Mouse (Mus musculus) midbrain, embryonic 15.5 days (tissue): ENCODE data around the gene Cbx5. TPM values are rescaled to one million over a fixed set of nuclear protein-coding genes. Genes with fewer than 3 reads are reported as not detected.
A peak's percentile ranks its signal among the peaks of the same experiment; 100 is the strongest.
"Not testable (repeated sequence)": the region's sequence is repeated elsewhere in the genome, so short reads cannot be mapped to it uniquely, and the experiment has no call there.

ENCODE experiments used
- ATAC-seq: fragments of 200-750 bp; cut with Nextera tagmentation; replicated peaks from 2 replicates; pipeline ENCODE4 v1.8.0; 2017; ENCODE audit warnings: moderate TSS enrichment
- H3K27ac ChIP-seq: fragments of 300-500 bp; sonication (generic); 2 replicates; pipeline ENCODE4 v1.5.1; 2015; ENCODE audit warnings: mild to moderate bottlenecking, inconsistent platforms
- H3K27me3 ChIP-seq: fragments of 300-500 bp; sonication (generic); replicated peaks from 2 replicates; pipeline ENCODE4 v1.6.1; 2015; ENCODE audit warnings: inconsistent platforms
- H3K36me3 ChIP-seq: fragments of 300-500 bp; sonication (generic); replicated peaks from 2 replicates; pipeline ENCODE4 v1.6.1; 2015; ENCODE audit warnings: inconsistent platforms
- H3K4me1 ChIP-seq: fragments of 300-500 bp; sonication (generic); 2 replicates; pipeline ENCODE4 v1.6.1; 2015; ENCODE audit warnings: inconsistent platforms
- H3K4me2 ChIP-seq: fragments of 300-500 bp; sonication (generic); 2 replicates; pipeline ENCODE4 v1.6.1; 2015; ENCODE audit warnings: inconsistent platforms, mild to moderate bottlenecking, moderate library complexity
- H3K4me3 ChIP-seq: fragments of 300-500 bp; sonication (generic); 2 replicates; pipeline ENCODE4 v1.5.1; 2015; ENCODE audit warnings: mild to moderate bottlenecking, inconsistent platforms
- H3K9ac ChIP-seq: fragments of 300-500 bp; sonication (generic); 2 replicates; pipeline ENCODE4 v1.6.1; 2015; ENCODE audit warnings: mild to moderate bottlenecking, inconsistent platforms
- H3K9me3 ChIP-seq: fragments of 300-500 bp; sonication (generic); 2 replicates; pipeline ENCODE4 v1.6.1; 2016; ENCODE audit warnings: inconsistent platforms
- WGBS: fragments of 180-500 bp; shearing (Covaris S2); methylation state at CpG from one replicate; pipeline ENCODE4 v1.1.7; 2015; ENCODE audit warnings: mixed read lengths; 5-methylcytosine and 5-hydroxymethylcytosine counted together
- polyA plus RNA-seq: library from polyadenylated mRNA; unstranded; fragments of >200 nt; fragmentation: Nextera tagmentation; extraction: Ambion mirVana; gene quantifications from 2 replicates; pipeline ENCODE4 v1.2.1, GENCODE M21; 2015

Gene Cbx5
- polyA plus RNA-seq, 1 experiment from 2014 or later, result 153 TPM

- no peak overlapping the region for H3K9ac ChIP-seq
- H3K4me3 ChIP-seq, result no peak overlapping the region
- H3K4me1 ChIP-seq, result peaks cover 9% of the 10 kb centered on the region
- no peak overlapping the region for H3K27ac ChIP-seq
- H3K9me3 ChIP-seq, result no peaks in the 10 kb centered on the region
- H3K36me3 ChIP-seq, result peaks cover 46% of the 10 kb centered on the region
- H3K27me3 ChIP-seq, result no peaks in the 10 kb centered on the region
- 85% methylated on average over 28 of the region's 28 CpGs for WGBS
- H3K4me2 ChIP-seq, result no peak overlapping the region
- 0 out of 2 replicates have a peak, but pooled peaks have one; percentile 12 for ATAC-seq
Observed at GRCm38 (mm10) chr15:103248401-103249313, 9.0 kb upstream of the Cbx5 start.

GRCm38 (mm10) chr15:103247782-103248400, 8.3 kb upstream of the Cbx5 start:
- Histone ChIP-seq H3K4me2 (no peak overlapping the region), H3K4me1 (peaks cover 17% of the 10 kb centered on the region), H3K27me3 (no peaks in the 10 kb centered on the region), H3K4me3 (no peak overlapping the region), H3K9me3 (no peaks in the 10 kb centered on the region), H3K9ac (no peak overlapping the region), H3K27ac (no peak overlapping the region), H3K36me3 (peaks cover 51% of the 10 kb centered on the region)
- no peak for ATAC-seq

- peaks cover 24% of the 10 kb centered on the region for H3K4me1 ChIP-seq
- H3K9me3 ChIP-seq, result no peaks in the 10 kb centered on the region
- no peak overlapping the region for H3K27ac ChIP-seq
- ATAC-seq, result no peak
- H3K27me3 ChIP-seq, result no peaks in the 10 kb centered on the region
- H3K4me3 ChIP-seq, result no peak overlapping the region
- WGBS, result 92% methylated on average over 9 of the region's 9 CpGs
- H3K9ac ChIP-seq, result no peak overlapping the region
- H3K4me2 ChIP-seq, result no peak overlapping the region
- peaks cover 58% of the 10 kb centered on the region for H3K36me3 ChIP-seq
Observed at GRCm38 (mm10) chr15:103247078-103247781, 7.6 kb upstream of the Cbx5 start.

- Histone ChIP-seq H3K27ac (no peak overlapping the region), H3K4me2 (no peak overlapping the region), H3K9me3 (no peaks in the 10 kb centered on the region), H3K9ac (no peak overlapping the region), H3K36me3 (peaks cover 60% of the 10 kb centered on the region), H3K27me3 (no peaks in the 10 kb centered on the region), H3K4me1 (peaks cover 34% of the 10 kb centered on the region), H3K4me3 (no peak overlapping the region)
- WGBS, result 80% methylated on average over 6 of the region's 6 CpGs
- ATAC-seq, result no peak
Observed at GRCm38 (mm10) chr15:103245616-103246015, 6.0 kb upstream of the Cbx5 start.

GRCm38 (mm10) chr15:103242885-103243284, 3.3 kb upstream of the Cbx5 start:
- ATAC-seq, result no peak
- peak overlapping the region; percentile 59; the same call in 1 of the 2 replicates for H3K4me3 ChIP-seq
- H3K4me1 ChIP-seq, result peaks cover 46% of the 10 kb centered on the region
- H3K27me3 ChIP-seq, result no peaks in the 10 kb centered on the region
- no peaks in the 10 kb centered on the region for H3K9me3 ChIP-seq
- no peak overlapping the region for H3K9ac ChIP-seq
- no peak overlapping the region for H3K27ac ChIP-seq
- H3K4me2 ChIP-seq, result peak overlapping the region; percentile 75
- 75% methylated on average over 8 of the region's 8 CpGs for WGBS
- peaks cover 46% of the 10 kb centered on the region for H3K36me3 ChIP-seq

- Histone ChIP-seq H3K4me1 (peaks cover 49% of the 10 kb centered on the region), H3K9ac (peak overlapping the region; percentile 64)
- 13% methylated on average over 12 of the region's 12 CpGs for WGBS
Observed at GRCm38 (mm10) chr15:103241071-103242018, 1.7 kb upstream of the Cbx5 start.

GRCm38 (mm10) chr15:103240160-103241028, 778 bp upstream of the Cbx5 start, which contains the start of gene Hnrnpa1:
TSS of gene Hnrnpa1 (plus strand) at chr15:103240432.
- Histone ChIP-seq H3K4me1 (peaks cover 46% of the 10 kb centered on the region), H3K4me3 (peak within 1 kb of the TSS; percentile 59), H3K9me3 (no peaks in the 10 kb centered on the region), H3K4me2 (peak within 1 kb of the TSS; percentile 76), H3K36me3 (peaks cover 23% of the 10 kb centered on the region), H3K27me3 (no peaks in the 10 kb centered on the region), H3K9ac (peak within 1 kb of the TSS; percentile 64), H3K27ac (peak within 1 kb of the TSS; percentile 93)
- under 1% methylated on average over 47 of the region's 47 CpGs for WGBS
- peak; percentile 95 for ATAC-seq

More at GRCm38 (mm10) chr15:103241071-103242018, 1.7 kb upstream of the Cbx5 start:
- H3K4me3 ChIP-seq, result peak overlapping the region; percentile 59
- H3K27me3 ChIP-seq, H3K9me3 ChIP-seq, ATAC-seq: not testable (repeated sequence)
- H3K4me2 ChIP-seq, result peak overlapping the region; percentile 75
- H3K27ac ChIP-seq, result peak overlapping the region; percentile 93
- H3K36me3 ChIP-seq, result peaks cover 31% of the 10 kb centered on the region

- H3K4me1 ChIP-seq, result peaks cover 43% of the 10 kb centered on the region
Observed at GRCm38 (mm10) chr15:103239130-103239684, 409 bp downstream of the Cbx5 start.

GRCm38 (mm10) chr15:103237295-103237694, 2.3 kb downstream of the Cbx5 start:
- WGBS, result 92% methylated on average over 7 of the region's 7 CpGs
- no peak for ATAC-seq
- H3K4me3 ChIP-seq, result no peak overlapping the region
- H3K9ac ChIP-seq, result no peak overlapping the region
- H3K27me3 ChIP-seq, result no peaks in the 10 kb centered on the region
- H3K36me3 ChIP-seq, result peaks cover 3% of the 10 kb centered on the region; the same call in 1 of the 2 replicates
- no peaks in the 10 kb centered on the region for H3K9me3 ChIP-seq
- peaks cover 26% of the 10 kb centered on the region for H3K4me1 ChIP-seq
- H3K27ac ChIP-seq, result no peak overlapping the region
- no peak overlapping the region for H3K4me2 ChIP-seq

More at GRCm38 (mm10) chr15:103239130-103239684, 409 bp downstream of the Cbx5 start:
- ATAC-seq, result peak; percentile 90
- Histone ChIP-seq H3K4me3 (peak overlapping the region; percentile 59), H3K27me3 (no peaks in the 10 kb centered on the region), H3K9ac (peak overlapping the region; percentile 46), H3K27ac (peak overlapping the region; percentile 93), H3K9me3 (no peaks in the 10 kb centered on the region), H3K36me3 (peaks cover 19% of the 10 kb centered on the region), H3K4me2 (peak overlapping the region; percentile 76)
- under 1% methylated on average over 26 of the region's 26 CpGs for WGBS

GRCm38 (mm10) chr15:103233119-103233518, 6.5 kb downstream of the Cbx5 start:
- no peak overlapping the region for H3K4me3 ChIP-seq
- H3K4me1 ChIP-seq, result peaks cover 6% of the 10 kb centered on the region
- ATAC-seq, result no peak
- H3K4me2 ChIP-seq, result no peak overlapping the region
- no peaks in the 10 kb centered on the region for H3K27me3 ChIP-seq
- H3K9ac ChIP-seq, result no peak overlapping the region
- H3K36me3 ChIP-seq, result no peaks in the 10 kb centered on the region
- WGBS, result 90% methylated on average over 2 of the region's 2 CpGs
- H3K9me3 ChIP-seq, result no peaks in the 10 kb centered on the region
- H3K27ac ChIP-seq, result no peak overlapping the region
